Mouse (Mus musculus) lung, postnatal 14 days (tissue): ENCODE data around the gene Iscu.

ENCODE experiments used
- DNase-seq: peaks from one replicate; pipeline ENCODE4 v3.0.0; 2021

Gene Iscu

GRCm38 (mm10) chr5:113772450-113772895, at the start of gene Iscu, which contains the start of gene Sart3:
Gene Iscu, plus strand, starts transcription at chr5:113772748.
Gene Sart3, minus strand, starts transcription at chr5:113772510.
- DNase-seq: peak; percentile 95

GRCm38 (mm10) chr5:113723567-113724237, 48.8 kb upstream of the Iscu start:
- no peak for DNase-seq

- DNase-seq: peak; percentile 87
Measured at GRCm38 (mm10) chr5:113724446-113724845, 48.1 kb upstream of the Iscu start, which contains the start of gene 1700069L16Rik. Gene 1700069L16Rik, minus strand, starts transcription at chr5:113724772.

GRCm38 (mm10) chr5:113725417-113725816, 47.1 kb upstream of the Iscu start:
- DNase-seq: no peak

- no peak for DNase-seq
Measured at GRCm38 (mm10) chr5:113726618-113727017, 45.9 kb upstream of the Iscu start.

GRCm38 (mm10) chr5:113727238-113727637, 45.3 kb upstream of the Iscu start:
- no peak for DNase-seq

GRCm38 (mm10) chr5:113728011-113728410, 44.5 kb upstream of the Iscu start:
- DNase-seq: no peak

GRCm38 (mm10) chr5:113728691-113729090, 43.9 kb upstream of the Iscu start:
- no peak for DNase-seq

- no peak for DNase-seq
Measured at GRCm38 (mm10) chr5:113730641-113731121, 41.9 kb upstream of the Iscu start.

- no peak for DNase-seq
Measured at GRCm38 (mm10) chr5:113731174-113731573, 41.4 kb upstream of the Iscu start.

- peak; percentile 67 for DNase-seq
Measured at GRCm38 (mm10) chr5:113732182-113732581, 40.4 kb upstream of the Iscu start.

GRCm38 (mm10) chr5:113734376-113734775, 38.2 kb upstream of the Iscu start:
- DNase-seq: no peak

- no peak for DNase-seq
Measured at GRCm38 (mm10) chr5:113735023-113735344, 37.6 kb upstream of the Iscu start.

- DNase-seq: peak; percentile 92
Measured at GRCm38 (mm10) chr5:113735345-113736112, 37.0 kb upstream of the Iscu start, which contains the start of gene Ficd. Gene Ficd, plus strand, starts transcription at chr5:113735803.

GRCm38 (mm10) chr5:113736113-113736502, 36.4 kb upstream of the Iscu start:
- DNase-seq: no peak

- no peak for DNase-seq
Measured at GRCm38 (mm10) chr5:113736522-113737164, 35.9 kb upstream of the Iscu start.

GRCm38 (mm10) chr5:113737607-113738237, 34.8 kb upstream of the Iscu start:
- DNase-seq: no peak

- no peak for DNase-seq
Measured at GRCm38 (mm10) chr5:113747629-113748028, 24.9 kb upstream of the Iscu start.

- no peak for DNase-seq
Measured at GRCm38 (mm10) chr5:113748556-113749331, 23.8 kb upstream of the Iscu start.

GRCm38 (mm10) chr5:113751521-113752157, 20.9 kb upstream of the Iscu start:
- no peak for DNase-seq

GRCm38 (mm10) chr5:113755347-113756030, 17.1 kb upstream of the Iscu start:
- DNase-seq: no peak
